Mouse (Mus musculus) ES-E14 (cell line): ENCODE measurements around the gene Ninj1. TPM values are rescaled to one million over a fixed set of nuclear protein-coding genes. Genes with fewer than 3 reads are reported as not detected.

Source experiments
- DNase-seq: peaks from one replicate; pipeline ENCODE4 v3.0.0-alpha.2; 2013; ENCODE audit warnings: low read depth, low spot score
- H3K27ac ChIP-seq: 2 replicates; pipeline ENCODE4 v1.5.1; 2012; ENCODE audit warnings: low read depth, mild to moderate bottlenecking, low read length, moderate library complexity, mixed read lengths; ENCODE audit not compliant: poor library complexity, insufficient read depth, severe bottlenecking
- H3K36me3 ChIP-seq: 2 replicates; pipeline ENCODE4 v1.6.1; 2012; ENCODE audit warnings: mild to moderate bottlenecking, low read length, moderate library complexity, mixed read lengths; ENCODE audit not compliant: control insufficient read depth, poor library complexity, insufficient read depth, severe bottlenecking
- H3K4me1 ChIP-seq, 2 experiments: fragments of 150-350 bp in 1 of 2; sonication (generic) in 1 of 2; 2 replicates each; pipeline ENCODE4 v1.6.1; 2012; ENCODE audit warnings: low read length in 2 of 2, mild to moderate bottlenecking in 1 of 2, mixed read lengths in 1 of 2; ENCODE audit not compliant: control insufficient read depth in 2 of 2, insufficient read depth in 2 of 2, poor library complexity in 1 of 2
- H3K4me3 ChIP-seq, 2 experiments: fragments of 150-350 bp in 1 of 2; sonication (generic) in 1 of 2; 2 replicates each; pipeline ENCODE4 v1.5.1; 2012; ENCODE audit warnings: low read length in 2 of 2, low read depth in 1 of 2, mild to moderate bottlenecking in 1 of 2, mixed read lengths in 1 of 2; ENCODE audit not compliant: insufficient read depth in 1 of 2, poor library complexity in 1 of 2, severe bottlenecking in 1 of 2
- H3K9ac ChIP-seq: 2 replicates; pipeline ENCODE4 v1.6.1; 2012; ENCODE audit warnings: low read depth, mild to moderate bottlenecking, low read length, mixed read lengths; ENCODE audit not compliant: poor library complexity, insufficient read depth, severe bottlenecking
- H3K9me3 ChIP-seq: fragments of 150-350 bp; sonication (generic); 2 replicates; pipeline ENCODE4 v1.6.1; 2012; ENCODE audit warnings: low read depth, mild to moderate bottlenecking, low read length; ENCODE audit not compliant: control insufficient read depth, insufficient read depth
- CHD2 ChIP-seq: IDR thresholded peaks from 2 replicates; pipeline ENCODE4 v1.6.1; 2014; ENCODE audit warnings: mild to moderate bottlenecking, low read depth, low read length, inconsistent platforms
- HCFC1 ChIP-seq: IDR thresholded peaks from 2 replicates; pipeline ENCODE4 v1.6.1; 2012; ENCODE audit warnings: low read length, inconsistent platforms, borderline replicate concordance; ENCODE audit not compliant: insufficient read depth
- MAFK ChIP-seq: IDR thresholded peaks from 2 replicates; pipeline ENCODE4 v1.6.1; 2014; ENCODE audit warnings: mild to moderate bottlenecking, low read depth, low read length, inconsistent platforms; ENCODE audit not compliant: insufficient read depth
- ZC3H11A ChIP-seq: IDR thresholded peaks from 2 replicates; pipeline ENCODE4 v1.6.1; 2012; ENCODE audit warnings: low read depth, mild to moderate bottlenecking, inconsistent platforms, low read length, borderline replicate concordance
- ZNF384 ChIP-seq: IDR thresholded peaks from 2 replicates; pipeline ENCODE4 v1.6.1; 2012; ENCODE audit warnings: low read depth, low read length, inconsistent platforms
- in situ Hi-C, 2 experiments: fragments of 600-800 bp; cut with MboI; formaldehyde crosslinking; loops; one replicate each; pipeline ENCODE4 v1.15.1; 2025; ENCODE audit warnings: low sequenced_read_pairs in 2 of 2, inconsistent platforms in 1 of 2; ENCODE audit not compliant: unreplicated experiment in 2 of 2
- total RNA-seq: library from RNA; depleted of rRNA; stranded (reverse); fragments of 300-350 nt; gene quantifications from 2 replicates; pipeline ENCODE4 v1.2.3, GENCODE M21; 2012

Ninj1 gene
- total RNA-seq, 1 experiment: 20.8 TPM

GRCm38 (mm10) chr13:49196211-49196610 lies 8.9 kb downstream of the Ninj1 start:
- no peaks in the 10 kb centered on the region for H3K9me3 ChIP-seq
- in situ Hi-C loops: no loop called here
- no peak overlapping the region for H3K4me3 ChIP-seq
- H3K27ac ChIP-seq: no peak overlapping the region
- H3K36me3 ChIP-seq: peaks cover 4% of the 10 kb centered on the region; the same call in 1 of the 2 replicates
- DNase-seq: no peak
- H3K4me1 ChIP-seq: peaks cover 0 to 2% of the 10 kb centered on the region in 2 experiments; a peak in 2 of 4 replicates
- TF ChIP-seq CHD2 (no peak), MAFK (no peak), ZC3H11A (no peak), ZNF384 (no peak), HCFC1 (no peak)
- no peak overlapping the region for H3K9ac ChIP-seq

- H3K36me3 ChIP-seq: peaks cover 4% of the 10 kb centered on the region; the same call in 1 of the 2 replicates
- H3K4me1 ChIP-seq: peaks cover 0 to 2% of the 10 kb centered on the region in 2 experiments; a peak in 2 of 4 replicates
- no peak overlapping the region for H3K9ac ChIP-seq
- no peaks in the 10 kb centered on the region for H3K9me3 ChIP-seq
- DNase-seq: no peak
- in situ Hi-C loops: no loop called here
- TF ChIP-seq ZNF384: no peak
- no peak for TF ChIP-seq CHD2
- no peak for TF ChIP-seq HCFC1
- TF ChIP-seq MAFK: no peak
- TF ChIP-seq ZC3H11A: no peak
- H3K4me3 ChIP-seq: no peak overlapping the region
- no peak overlapping the region for H3K27ac ChIP-seq
These were observed 9.5 kb downstream of the Ninj1 start for GRCm38 (mm10) chr13:49196766-49197165.

DNA sequence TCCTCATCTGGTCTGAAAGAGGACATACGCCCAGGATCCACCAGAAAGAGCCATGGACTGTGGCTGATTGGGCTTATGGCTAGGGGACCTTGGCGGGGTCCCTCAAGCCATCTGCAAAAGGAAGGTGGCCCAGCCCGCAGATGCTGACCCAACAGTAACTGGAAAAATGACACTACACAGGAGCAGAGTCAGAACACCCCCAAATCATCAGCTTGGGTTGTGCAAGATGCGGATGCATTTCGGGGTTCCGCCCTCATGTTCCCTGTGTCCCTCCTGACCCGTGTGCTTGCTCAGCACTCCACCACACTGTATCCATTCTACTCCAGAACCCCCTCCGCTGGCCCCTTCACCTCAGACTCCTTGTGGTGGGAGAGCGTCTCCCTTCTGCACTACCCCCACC lies 11.4 kb downstream of the Ninj1 start:
- in situ Hi-C loops: no loop called here
- H3K27ac ChIP-seq: no peak overlapping the region
- DNase-seq: no peak
- no peaks in the 10 kb centered on the region for H3K9me3 ChIP-seq
- no peak overlapping the region for H3K4me3 ChIP-seq
- H3K4me1 ChIP-seq: peaks cover 0 to 2% of the 10 kb centered on the region in 2 experiments; a peak in 2 of 4 replicates
- no peak overlapping the region for H3K9ac ChIP-seq
- no peak for TF ChIP-seq CHD2
- peaks cover 6% of the 10 kb centered on the region; the same call in 1 of the 2 replicates for H3K36me3 ChIP-seq

- no peak overlapping the region for H3K27ac ChIP-seq
- H3K9me3 ChIP-seq: no peaks in the 10 kb centered on the region
- in situ Hi-C loops: no loop called here
- H3K36me3 ChIP-seq: peaks cover 5% of the 10 kb centered on the region; the same call in 1 of the 2 replicates
- TF ChIP-seq ZNF384: no peak
- TF ChIP-seq ZC3H11A: no peak
- TF ChIP-seq HCFC1: no peak
- TF ChIP-seq MAFK: no peak
- TF ChIP-seq CHD2: no peak
- no peak for DNase-seq
- no peak overlapping the region for H3K4me3 ChIP-seq
- H3K4me1 ChIP-seq: peaks cover 0 to 2% of the 10 kb centered on the region in 2 experiments; a peak in 2 of 4 replicates
- H3K9ac ChIP-seq: no peak overlapping the region
These were observed 12.6 kb downstream of the Ninj1 start for GRCm38 (mm10) chr13:49199891-49200290.

GRCm38 (mm10) chr13:49200688-49201087 lies 13.4 kb downstream of the Ninj1 start:
- no peak for DNase-seq
- Histone ChIP-seq H3K9me3 (no peaks in the 10 kb centered on the region), H3K27ac (no peak overlapping the region), H3K36me3 (peaks cover 4% of the 10 kb centered on the region; the same call in 1 of the 2 replicates), H3K4me1 (peaks cover 0 to 2% of the 10 kb centered on the region in 2 experiments; a peak in 2 of 4 replicates), H3K9ac (no peak overlapping the region), H3K4me3 (no peak overlapping the region)
- TF ChIP-seq HCFC1: no peak
- no peak for TF ChIP-seq CHD2
- no peak for TF ChIP-seq MAFK
- TF ChIP-seq ZNF384: no peak
- TF ChIP-seq ZC3H11A: no peak
- in situ Hi-C loops: no loop called here
